Mouse (Mus musculus) adrenal gland, adult 2 months (tissue): ENCODE measurements around the gene Ubac2. TPM values are rescaled to one million over a fixed set of nuclear protein-coding genes. Genes with fewer than 3 reads are reported as not detected.

Experiments
- DNase-seq: peaks from one replicate; pipeline ENCODE4 v3.0.0; 2021
- polyA plus RNA-seq: library from polyadenylated mRNA; depleted of rRNA; stranded (reverse); fragments of >200 nt; gene quantifications from 2 replicates; pipeline ENCODE4 v1.2.3, GENCODE M21; 2012
- total RNA-seq, 2 experiments: library from RNA; stranded (reverse); gene quantifications; 2 replicates each; pipeline ENCODE4 v1.2.3; 2021

The Ubac2 gene
- total and polyA plus RNA-seq, 3 experiments: 30.4 to 69.0 (median 42.2) TPM

- DNase-seq: no peak
Measured at GRCm38 (mm10) chr14:121924876-121925275, 46.5 kb downstream of the Ubac2 start.

DNA sequence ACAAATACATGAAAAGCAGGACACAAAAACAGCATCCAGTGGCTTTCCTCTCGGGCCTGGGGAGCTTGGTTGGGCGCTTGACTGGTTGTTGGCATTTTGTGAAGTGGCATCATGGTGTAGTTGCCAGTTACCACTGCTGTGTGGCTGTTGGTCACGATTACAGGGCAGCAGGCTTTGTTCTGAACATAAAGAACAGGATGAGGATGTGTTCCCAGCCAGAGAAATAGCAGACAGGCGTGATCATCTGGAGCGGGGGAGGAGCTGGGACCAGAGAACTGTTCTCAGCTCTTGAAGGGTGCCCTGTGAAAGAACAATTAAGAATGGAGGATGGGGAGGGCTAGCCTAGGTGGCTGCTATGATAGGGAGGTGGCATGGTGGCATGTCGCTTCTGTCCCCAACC, 48.5 kb downstream of the Ubac2 start:
- no peak for DNase-seq

DNA sequence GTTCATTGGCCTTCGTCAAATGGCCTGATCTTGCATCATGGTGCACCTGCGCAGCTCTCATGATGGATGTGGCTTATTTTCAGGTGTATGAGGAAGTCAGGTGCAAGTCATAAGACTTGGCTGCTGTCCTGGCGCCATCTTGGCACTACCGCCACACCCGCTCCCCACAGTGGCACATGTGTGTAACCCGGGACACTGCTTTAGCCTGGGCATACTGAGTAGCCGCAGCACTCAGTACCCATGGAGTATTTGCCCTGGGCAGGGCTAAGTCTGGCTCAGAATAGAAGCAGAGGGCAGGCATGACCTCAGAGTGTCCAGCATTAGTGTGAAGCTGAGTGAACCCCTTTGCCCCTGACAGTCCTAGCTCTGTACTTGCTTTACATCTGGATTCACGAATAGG, 49.0 kb downstream of the Ubac2 start:
- DNase-seq: no peak

GRCm38 (mm10) chr14:121928375-121929137, 50.1 kb downstream of the Ubac2 start:
- DNase-seq: no peak

GRCm38 (mm10) chr14:121929243-121929951, 51.0 kb downstream of the Ubac2 start:
- DNase-seq: no peak

GRCm38 (mm10) chr14:121930731-121931383, 52.4 kb downstream of the Ubac2 start:
- no peak for DNase-seq

DNA sequence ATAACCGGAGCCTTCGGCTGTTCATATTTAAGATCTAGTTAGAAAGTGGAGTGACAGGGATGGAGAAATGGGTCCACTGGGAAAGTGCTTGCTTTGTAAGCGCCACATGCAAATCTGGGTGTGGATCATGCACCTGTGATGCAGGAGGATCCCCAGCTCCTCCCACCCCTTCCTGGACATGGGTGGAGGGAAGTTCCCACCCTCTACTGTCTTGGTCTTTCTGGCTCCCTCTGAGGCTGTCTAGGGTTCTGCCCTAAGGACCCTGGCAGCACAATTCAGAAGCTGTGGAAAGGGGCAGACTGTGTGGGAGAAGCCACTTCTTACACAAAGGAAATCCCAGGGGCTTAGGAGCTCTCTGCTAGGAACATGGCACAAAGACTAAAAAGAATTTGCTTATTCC, 53.2 kb downstream of the Ubac2 start:
- no peak for DNase-seq

DNA sequence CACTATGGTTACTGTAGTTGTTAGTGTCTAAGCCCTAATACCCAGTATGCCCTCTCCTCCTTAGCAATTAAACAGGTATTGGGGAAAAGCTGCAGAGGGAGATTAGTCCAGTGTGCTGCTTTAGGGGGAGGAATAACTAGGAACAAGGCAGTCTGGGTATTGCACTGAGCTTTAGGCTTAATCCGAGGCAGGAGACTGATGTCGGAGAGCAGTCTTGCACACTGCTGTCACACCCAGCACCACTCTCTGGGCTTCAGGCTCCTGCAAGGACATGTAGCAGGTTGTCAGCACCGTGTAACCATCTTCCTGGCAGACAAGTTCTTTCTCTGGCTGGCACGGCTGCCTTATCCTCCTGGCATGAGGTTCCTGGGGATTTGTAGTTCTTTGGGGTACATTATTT, 53.8 kb downstream of the Ubac2 start:
- DNase-seq: no peak

DNA sequence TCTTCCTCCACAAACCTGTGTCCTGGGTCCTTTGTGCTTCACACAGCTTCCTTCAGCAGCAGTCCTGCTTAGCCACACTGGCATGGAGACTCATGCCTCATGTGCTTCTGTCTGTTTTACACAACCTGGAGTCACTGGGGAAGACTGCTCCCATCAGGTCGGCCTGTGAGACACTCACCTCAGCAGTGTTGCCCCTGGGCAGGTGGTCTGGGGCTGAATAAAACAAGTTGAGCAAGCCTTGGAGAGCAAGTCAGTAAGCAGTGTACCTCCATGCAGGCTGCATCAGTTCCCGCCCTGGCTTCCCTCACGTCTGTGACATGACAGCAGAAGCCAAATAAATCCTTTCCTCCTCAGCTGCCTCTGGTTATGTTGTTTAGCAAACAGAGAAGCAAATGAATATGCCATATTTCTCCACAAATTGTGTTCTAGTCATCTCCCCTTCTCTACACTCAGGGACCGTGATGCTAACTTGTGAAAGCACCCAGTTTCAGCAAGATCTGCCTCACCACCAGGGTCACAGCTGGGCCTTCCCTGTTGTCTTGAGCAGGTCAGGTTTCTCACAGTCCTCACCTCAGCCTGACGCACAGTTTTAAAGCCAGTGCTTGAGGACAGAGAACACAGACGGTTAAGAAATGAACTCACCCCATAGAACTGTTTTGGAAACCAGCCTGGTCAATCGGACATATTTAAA, 55.6 kb downstream of the Ubac2 start:
- no peak for DNase-seq

GRCm38 (mm10) chr14:121934597-121934946, 56.2 kb downstream of the Ubac2 start:
- DNase-seq: no peak

- no peak for DNase-seq
Measured at GRCm38 (mm10) chr14:121936356-121936755, 57.9 kb downstream of the Ubac2 start.

DNA sequence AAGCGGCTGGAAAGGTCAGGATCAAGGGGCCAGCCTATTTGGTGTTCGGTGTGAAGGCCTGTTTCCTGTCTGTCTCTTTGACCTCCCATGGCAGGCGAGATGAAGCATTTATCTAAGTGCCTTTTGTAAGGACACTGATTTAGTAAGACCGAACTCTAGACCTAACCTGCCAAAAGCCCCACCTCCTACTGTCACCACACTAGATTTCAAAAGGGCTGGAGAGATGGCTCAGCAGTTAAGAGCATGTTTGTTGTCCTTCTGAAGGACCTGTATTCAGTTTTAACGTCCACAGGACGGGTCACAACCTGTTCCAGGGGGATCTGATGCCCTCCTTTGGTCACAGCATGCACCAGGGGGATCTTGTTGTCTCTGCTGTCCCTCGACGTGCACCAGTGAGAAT, 58.4 kb downstream of the Ubac2 start:
- DNase-seq: no peak

GRCm38 (mm10) chr14:121937601-121938255, 59.3 kb downstream of the Ubac2 start:
- DNase-seq: no peak

DNA sequence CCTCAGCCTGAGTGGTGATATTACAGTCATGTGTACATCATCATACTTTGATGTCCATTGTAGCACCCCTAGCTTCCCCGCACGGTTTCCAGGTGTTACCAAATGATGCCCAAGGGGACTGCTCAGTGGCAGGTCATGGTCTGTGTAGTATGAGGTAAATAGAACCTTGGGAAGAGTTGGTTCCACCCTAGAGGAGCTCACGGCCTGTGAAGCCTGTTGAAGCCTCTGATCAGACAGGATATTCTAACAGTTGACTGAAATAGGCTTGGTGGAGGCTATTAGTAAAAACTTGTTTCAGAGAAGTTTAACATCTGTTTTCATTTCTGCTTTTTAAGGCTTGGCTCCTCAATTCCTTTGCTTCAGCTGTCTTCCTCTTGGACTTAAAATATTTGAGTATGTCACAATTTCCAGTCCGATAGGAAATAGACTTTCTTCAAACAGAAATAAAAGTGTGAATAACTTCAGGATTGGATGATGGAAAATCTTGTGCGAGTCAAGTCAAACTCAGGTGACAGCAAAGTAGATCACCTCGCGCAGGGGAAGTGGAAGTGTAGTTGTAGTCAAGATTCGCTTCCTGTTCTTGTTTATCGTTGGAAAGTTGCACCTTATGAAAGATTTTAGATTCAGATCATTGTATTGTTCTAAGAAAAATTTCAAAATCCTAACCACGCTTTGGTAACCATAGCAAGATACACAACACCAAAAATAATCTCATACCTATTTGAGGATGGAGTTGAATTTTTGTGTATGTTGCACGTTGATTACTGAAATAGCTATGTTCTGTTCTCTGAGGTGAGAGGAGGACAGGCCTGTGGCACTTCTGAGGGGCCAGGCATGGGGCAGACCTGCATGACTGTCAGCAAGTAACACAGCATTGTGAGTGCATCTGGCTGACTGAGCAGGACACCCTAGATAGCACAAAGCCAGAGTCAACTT, 60.1 kb downstream of the Ubac2 start:
- DNase-seq: no peak

DNA sequence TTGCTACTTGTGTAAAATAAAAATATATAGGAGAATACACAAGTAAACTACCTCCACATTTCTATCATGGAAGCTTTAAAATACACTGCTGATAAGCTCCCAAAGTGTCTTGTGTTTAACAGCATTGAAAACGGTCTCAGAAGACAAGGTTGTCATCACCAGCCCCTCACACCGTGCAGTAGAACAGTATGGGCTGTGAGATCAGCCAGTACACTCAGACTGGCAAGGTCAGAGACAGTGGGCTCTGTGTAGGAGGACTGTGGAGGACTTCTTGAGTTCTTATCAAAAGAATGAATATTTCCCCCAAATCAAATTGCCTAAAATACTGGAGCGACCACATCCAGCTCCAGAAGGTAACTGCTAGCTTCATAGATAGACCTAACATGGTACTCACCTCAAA, 61.2 kb downstream of the Ubac2 start:
- no peak for DNase-seq

DNA sequence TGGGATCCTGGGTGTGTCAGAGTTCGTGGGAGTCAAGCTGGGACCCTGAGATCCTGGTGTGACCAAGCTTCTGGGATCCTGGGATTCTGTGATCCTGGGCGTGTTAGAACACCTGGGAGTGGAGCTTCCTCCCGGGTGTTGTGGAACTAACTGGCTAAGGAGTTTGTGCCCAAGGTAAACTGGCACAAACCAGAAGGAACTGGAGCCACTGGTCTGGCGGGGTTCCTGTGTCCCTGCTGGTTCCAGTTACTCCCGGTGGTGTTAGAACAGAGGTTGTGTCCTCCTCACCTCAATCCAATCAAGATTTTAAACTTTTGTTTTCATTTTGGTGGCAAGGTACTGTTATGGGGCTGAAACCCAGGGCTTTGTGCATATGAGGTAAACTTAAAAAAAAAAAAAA, 67.7 kb downstream of the Ubac2 start:
- no peak for DNase-seq

DNA sequence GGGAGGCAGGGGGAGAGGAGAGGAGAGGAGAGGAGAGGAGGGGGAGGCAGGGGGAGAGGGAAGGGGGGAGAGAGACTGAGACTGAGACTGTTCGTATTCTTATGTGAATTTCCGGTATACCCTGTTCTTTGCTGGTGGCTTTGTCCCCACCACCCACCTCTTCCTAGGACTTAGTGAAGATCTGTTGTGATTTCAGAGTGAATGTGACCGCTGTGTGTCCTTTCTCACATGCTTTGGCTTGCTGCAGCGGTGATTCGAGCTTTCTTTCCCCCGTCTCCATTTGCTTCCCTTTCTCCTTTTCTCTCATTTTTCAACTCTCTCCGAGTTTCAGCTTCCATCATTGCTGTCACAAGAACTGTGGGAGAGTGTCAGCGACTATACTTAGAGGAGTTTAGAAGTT, 68.3 kb downstream of the Ubac2 start:
- no peak for DNase-seq

DNA sequence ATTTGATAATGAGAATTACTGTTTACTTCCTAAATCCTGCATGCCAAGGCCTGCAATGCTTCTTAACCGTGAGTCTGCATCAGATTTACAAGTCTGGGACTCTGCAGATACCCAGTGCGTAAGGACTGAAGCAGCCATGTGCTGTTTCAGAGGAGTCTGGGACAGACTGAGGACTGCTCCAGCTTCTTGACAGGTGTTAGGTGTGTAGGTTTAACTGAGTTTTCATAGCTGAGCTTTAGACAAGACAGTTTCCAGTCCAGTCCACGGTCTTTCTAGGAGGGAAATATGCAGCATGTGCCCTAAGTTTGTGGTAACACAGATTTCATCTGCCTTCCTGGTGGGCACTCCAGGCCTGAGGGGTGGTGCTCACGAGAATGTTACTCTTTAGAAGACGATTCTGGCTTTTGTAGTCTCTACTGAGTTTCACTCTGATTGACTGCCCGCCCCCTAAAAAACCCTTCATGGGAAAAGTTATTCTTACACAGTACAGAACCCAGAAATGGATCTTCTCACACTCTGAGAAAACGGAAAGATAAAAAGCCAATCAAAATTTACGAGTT, 68.9 kb downstream of the Ubac2 start:
- no peak for DNase-seq

DNA sequence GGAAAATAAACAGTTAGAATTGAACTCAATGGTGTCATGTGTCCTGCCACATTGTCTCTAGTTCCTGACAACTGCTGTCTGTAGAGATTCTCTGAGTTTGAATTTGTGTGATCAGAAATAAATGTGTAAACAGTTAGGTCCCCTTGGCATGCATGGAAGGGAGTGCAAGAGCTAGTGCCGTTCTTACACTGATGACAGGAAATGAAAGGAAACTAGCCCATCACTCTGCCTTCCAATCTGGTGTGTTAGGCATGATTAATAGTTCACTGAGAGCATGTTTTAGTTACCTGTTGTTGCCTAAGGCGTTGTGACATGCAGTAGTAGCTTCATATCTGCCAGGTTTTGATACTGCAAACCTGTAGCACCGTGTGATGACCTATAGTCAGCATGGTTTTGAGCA, 69.5 kb downstream of the Ubac2 start:
- no peak for DNase-seq

DNA sequence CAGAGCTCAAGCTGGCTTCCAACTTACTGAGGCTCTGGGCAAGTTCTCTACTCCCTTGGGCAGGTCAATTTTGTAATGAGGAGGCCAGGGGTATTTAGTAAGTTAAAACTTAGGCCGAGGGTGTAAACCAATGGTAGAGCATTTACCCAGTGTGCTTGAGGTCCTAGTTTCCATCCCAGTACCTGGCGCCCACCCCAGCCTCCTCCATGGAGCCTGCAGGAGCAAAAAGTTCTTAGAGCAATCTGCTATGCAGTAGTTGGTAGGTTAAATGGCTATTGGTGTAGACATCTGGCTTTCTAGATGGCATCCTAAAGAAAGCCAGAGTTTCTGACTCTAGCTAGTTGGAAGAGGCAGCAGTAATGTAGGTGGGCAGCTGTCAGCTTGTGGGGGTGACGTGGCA, 71.0 kb downstream of the Ubac2 start:
- DNase-seq: no peak

GRCm38 (mm10) chr14:121949897-121950296, 71.5 kb downstream of the Ubac2 start:
- no peak for DNase-seq
